Mouse (Mus musculus): ENCODE measurements around the gene Dpf3. TPM values are rescaled to one million over a fixed set of nuclear protein-coding genes. Genes with fewer than 3 reads are reported as not detected.

Gene Dpf3
- total RNA-seq, 2 experiments from 2014 or later = 15.9 to 20.0 TPM

DNA sequence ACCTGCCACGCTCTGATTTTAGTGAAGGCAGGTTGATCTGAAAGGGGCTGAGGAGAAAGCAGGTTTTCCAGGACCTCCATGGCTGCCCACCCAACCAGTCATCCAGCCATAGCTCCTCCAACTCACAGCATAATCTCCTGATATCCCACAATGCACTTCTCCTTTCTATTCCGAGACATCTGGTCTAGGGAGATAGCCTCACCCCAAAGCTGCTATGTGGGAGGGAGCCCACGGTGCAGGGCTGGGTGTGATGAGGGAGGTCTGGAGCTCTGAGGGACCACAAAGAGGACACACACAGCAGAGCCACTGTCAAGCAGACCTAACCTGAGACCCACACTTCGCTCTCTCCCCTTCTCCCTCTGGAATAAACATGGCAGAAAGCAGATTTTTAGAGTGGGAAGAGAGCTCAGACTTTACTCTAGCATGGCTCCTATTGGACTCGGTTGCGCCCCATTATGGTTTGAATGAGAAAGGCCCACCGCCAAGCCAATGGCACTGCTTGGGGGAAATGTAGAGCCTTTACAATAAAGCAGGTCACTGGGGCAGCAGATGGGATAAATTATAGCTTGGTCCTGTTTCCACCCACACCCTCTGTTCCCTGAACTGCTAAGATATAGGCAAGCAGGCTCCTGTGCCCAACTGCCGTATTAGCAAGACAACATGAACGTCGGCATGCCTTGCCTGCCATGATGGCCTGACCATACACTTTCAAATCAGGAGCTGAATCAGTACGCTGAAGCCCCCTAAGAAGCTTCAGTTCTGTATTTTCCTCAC lies 178.3 kb downstream of the Dpf3 start:
- no peak for DNase-seq
- intact Hi-C loops (cut with DNase I) = no loop called here

- intact Hi-C loops (cut with DNase I) = no loop called here
- DNase-seq = no peak
Observed at GRCm38 (mm10) chr12:83308627-83309026, 178.9 kb downstream of the Dpf3 start.

- no peak for DNase-seq
- intact Hi-C loops (cut with DNase I) = no loop called here
Observed at GRCm38 (mm10) chr12:83303221-83303620, 184.3 kb downstream of the Dpf3 start.

DNA sequence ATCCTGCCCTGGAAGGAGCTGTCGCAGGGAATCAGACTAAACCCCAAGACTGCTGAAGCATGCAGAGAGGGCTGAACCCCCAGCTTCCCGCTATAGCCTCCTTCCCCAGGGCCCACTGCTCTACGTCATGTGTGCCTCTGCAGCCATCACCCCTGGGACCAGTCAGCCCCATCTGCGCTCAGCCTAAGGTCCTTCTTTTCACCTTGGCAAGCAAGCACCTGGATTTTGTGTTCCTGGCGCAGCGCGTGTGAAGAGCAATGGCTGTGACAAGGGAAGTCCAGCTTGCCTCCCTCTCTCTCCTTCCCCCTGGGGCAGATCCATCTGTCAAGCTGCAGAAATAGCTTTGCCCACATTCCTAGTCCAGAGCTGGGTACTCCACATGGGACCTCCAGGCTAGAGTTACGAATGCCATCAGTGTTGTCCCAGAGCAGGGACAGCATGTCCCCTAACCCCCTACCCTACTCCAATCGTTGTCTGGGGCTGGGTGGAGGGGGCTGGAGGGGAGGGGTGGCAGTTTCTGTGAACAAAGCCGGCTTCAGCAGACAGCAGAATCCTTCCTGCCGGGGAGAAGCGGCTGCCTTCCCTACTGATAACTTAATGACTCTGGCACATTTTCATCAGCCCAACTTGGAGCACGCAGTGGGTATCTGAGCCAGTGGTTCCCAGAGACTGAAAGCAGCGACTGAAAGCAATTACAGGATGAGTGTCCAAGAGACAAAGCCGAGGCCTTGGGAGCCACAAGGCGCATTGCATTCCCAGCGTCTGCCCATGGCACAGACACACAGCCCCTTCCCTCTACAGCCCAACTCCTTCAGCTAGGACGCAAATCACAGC lies 185.0 kb downstream of the Dpf3 start:
- intact Hi-C loops (cut with DNase I) = no loop called here
- peak; percentile 33 to 42 for DNase-seq

DNA sequence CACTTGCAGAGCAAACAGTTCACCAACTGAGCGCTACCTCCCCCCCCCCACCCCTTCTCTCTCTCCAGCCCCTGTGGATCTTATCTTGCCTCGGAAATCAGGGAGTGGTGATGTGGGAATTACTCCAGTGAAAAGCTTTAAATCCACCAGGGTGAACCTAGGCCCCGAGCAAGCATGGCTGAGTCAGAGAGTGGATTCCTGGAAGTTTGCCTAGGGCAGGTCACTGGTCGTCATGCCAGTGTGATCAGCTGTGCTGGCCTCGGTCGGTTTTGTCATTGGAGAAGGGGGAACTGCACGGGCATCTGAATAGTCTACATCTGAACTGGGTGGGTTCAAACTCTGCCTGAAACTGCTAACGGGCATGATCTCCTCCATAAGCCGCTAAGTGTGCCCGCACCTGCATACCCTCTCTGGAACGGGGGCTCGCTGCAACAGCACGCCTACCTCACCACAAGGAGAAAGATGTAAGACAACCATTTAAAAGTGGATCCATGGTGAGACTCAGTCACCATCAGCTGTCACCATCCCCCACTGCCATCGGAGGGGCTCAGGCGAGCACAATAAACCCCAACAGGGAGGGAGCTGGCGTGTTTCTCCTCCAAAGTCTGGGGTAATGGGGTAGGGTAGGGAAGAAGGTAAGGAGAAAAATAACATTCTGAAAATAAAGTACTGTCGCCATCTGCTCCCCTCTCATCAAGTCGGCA lies 185.7 kb downstream of the Dpf3 start:
- peak in 1 of 2 experiments; percentile 51 for DNase-seq
- intact Hi-C loops (cut with DNase I) = no loop called here

- no peak for DNase-seq
- intact Hi-C loops (cut with DNase I) = no loop called here
Observed at GRCm38 (mm10) chr12:83298358-83298757, 189.2 kb downstream of the Dpf3 start.

DNA sequence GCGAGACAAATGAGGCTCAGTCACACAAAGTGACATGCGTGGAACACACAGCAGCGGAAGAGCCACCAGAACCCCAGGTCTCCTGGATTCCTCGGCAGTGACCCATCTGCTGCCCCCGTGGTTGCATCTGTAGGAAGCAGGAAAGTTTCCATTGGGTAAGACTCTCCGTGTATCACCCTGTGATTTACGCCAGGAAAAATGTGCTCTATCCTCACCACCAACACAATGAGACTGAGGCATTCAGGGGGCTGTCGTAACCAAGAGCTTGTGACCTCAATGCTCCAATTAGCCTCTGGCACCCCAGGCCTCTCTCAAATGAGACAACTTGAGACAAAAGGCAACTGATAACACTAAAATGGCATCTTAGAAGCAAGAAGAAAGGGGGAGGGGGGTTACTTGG lies 192.5 kb downstream of the Dpf3 start:
- intact Hi-C loops (cut with DNase I) = no loop called here
- no peak for DNase-seq

GRCm38 (mm10) chr12:83291915-83292314 lies 195.6 kb downstream of the Dpf3 start:
- intact Hi-C loops (cut with DNase I) = no loop called here
- DNase-seq = no peak

DNA sequence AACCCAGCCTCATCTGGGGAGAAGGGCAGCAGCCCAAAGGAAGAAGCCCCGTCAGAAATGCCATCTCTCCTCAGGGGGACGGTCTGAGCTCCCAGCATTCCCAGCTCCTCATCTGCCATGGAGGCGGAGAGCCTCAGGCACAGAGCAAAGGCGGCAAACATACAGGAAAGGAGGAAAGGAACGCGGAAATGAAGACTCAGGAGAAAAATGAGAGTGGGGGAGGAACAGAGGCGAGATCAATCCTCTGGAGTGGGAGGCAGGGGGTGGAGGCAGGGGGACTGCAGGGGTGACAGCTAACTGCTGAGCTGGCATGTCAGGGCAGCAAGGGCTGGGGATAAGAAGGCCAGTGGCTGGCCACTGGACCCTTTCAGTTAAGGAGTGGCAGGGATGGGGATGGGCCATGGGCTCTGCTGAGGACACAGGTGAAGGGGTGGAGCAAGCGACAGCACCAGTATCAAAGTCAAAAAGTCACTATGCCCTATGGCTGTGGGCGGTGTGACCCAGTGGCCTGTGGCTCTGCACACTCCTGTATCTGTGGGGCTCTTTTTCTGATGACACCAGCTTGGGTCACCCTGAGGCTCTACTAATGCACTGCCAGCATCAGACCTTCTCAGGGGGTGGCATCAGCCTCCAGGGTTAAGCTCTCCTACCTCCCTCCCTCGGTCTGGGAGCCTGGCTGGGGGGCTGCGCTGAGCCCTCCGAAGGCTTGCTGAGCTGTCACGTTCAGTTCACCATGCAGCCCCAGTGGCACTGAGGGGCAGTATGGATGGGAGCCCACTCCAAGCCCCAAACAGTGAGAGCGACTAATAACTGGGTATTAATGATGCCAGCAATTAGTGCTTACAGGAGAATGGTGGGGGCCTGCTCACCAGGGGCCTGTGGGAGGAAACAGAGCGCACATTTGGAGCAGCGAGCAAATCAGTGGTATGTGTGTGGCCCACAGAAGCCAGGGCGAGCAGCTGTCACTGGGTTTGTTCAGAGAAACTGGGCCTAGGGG lies 200.7 kb downstream of the Dpf3 start:
- intact Hi-C loops (cut with DNase I) = no loop called here
- no peak for DNase-seq

DNA sequence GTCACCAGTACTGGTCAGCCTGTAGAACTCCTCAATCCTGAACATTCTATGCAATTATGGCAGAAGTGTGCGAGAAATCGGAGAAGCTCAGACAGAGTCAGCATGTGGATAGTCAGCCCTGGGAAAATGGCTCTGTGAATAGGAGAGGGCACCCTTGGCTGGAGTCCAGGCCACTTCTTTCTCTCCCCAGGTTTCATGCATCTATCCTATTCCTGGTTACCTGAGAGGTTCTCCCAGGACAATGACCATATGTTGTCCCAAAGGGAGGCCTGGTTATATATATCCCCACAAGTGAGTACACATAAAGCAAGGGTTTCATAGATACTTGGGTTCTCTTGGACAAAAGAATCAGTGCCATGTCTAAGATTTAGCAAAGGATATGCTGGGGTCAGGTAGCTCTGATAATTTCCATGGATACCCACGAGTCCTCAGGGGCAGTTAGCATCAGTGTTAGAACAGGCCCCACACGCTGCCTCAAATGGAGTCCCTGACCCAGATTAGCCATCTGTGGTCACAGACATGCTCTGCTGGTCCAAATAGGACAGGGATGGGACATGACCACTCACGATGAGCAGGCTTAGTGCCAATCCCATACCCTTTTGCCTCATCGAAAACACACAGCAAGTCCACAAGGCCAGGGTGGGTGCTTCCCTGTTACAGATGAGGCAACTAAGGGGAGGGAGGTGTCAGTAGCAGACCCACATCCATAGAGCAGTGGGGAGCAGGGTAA lies 203.8 kb downstream of the Dpf3 start:
- intact Hi-C loops (cut with DNase I) = no loop called here
- no peak for DNase-seq

- DNase-seq = peak; percentile 26 to 44
- intact Hi-C loops (cut with DNase I) = no loop called here
Observed at GRCm38 (mm10) chr12:83277537-83278441, 209.7 kb downstream of the Dpf3 start.

DNA sequence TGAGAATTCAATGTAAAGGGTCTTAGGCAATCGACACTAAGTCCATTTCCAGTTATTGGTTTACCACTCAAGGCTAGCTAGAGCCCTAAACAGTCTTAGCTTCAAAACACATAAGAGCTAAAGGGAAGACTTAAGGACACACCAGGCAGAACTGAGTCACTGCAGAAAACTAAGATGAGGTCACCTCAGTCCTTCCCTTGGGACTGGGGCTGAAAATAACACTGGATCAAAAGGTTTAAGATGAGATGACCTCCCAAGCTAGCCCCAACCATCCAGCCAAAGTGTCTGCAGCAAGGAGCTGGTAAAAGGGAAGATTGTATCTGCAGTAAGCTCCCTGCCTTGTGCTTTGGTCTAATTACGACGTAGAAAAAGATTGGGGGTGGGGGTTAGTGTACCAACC lies 216.3 kb downstream of the Dpf3 start:
- intact Hi-C loops (cut with DNase I) = no loop called here
- DNase-seq = no peak

- intact Hi-C loops (cut with DNase I) = no loop called here
- peak; percentile 58 to 70 for DNase-seq
Observed at GRCm38 (mm10) chr12:83268504-83268922, 219.0 kb downstream of the Dpf3 start.

GRCm38 (mm10) chr12:83260540-83260939 lies 227.0 kb downstream of the Dpf3 start:
- intact Hi-C loops (cut with DNase I) = no loop called here
- DNase-seq = no peak

GRCm38 (mm10) chr12:83254399-83254798 lies 233.1 kb downstream of the Dpf3 start:
- intact Hi-C loops (cut with DNase I) = no loop called here
- DNase-seq = no peak

- no peak for DNase-seq
- intact Hi-C loops (cut with DNase I) = no loop called here
Observed at GRCm38 (mm10) chr12:83249066-83249465, 238.4 kb downstream of the Dpf3 start.

DNA sequence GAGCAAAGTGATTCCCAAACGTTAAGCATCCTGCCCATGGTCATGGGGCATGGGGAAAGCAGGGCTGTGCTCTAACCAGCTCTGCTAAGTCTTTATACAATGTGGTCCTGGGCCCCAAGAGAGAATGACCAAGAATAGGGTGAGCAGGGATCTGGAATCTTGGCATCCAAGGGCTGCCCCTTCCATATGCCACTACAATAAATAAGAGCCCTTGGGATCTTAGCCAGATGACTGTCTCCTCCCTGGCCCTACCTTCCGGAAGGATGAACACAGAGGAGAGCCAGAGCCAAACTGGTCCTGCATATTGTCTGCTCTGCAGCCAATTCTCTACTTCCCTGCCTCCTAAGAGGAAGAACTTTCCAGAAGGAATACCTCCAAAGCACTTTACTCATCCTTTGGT lies 238.9 kb downstream of the Dpf3 start:
- intact Hi-C loops (cut with DNase I) = no loop called here
- no peak for DNase-seq

DNA sequence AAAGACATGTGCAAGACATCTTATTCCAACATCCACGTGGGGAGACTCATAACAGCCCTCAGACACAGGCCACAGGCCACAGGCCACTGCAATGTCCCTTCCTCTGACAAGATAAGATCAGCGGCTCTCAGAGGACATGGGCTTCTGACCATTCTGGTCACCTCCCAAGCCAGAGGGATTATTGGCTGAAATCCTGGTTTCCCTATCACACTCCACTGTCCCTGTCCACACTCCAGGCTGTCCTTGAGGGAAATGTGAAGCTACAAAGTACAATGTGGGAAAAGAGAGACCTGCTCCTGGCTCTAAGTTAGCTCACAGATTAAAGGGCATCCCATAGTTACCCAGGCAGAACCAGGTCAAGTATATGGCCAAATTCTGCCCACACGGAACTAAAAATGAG lies 239.8 kb downstream of the Dpf3 start:
- DNase-seq = no peak
- intact Hi-C loops (cut with DNase I) = no loop called here
